Mouse (Mus musculus) right cerebral cortex, postnatal 36 days (tissue): ENCODE measurements around the gene Atn1.

ENCODE experiments used
- DNase-seq, 2 experiments: peaks; one replicate each; pipeline ENCODE4 v3.0.0; 2022; ENCODE audit warnings: low spot score in 2 of 2, mixed read lengths in 1 of 2

Atn1 gene

GRCm38 (mm10) chr6:124711824-124712782 lies 44.2 kb downstream of the Atn1 start, which contains the start of the genes Emg1 and Phb2:
Gene Emg1 (minus strand): TSS chr6:124712178.
Gene Phb2 (plus strand): TSS chr6:124712336.
- DNase-seq = peak; percentile 96 to 97

GRCm38 (mm10) chr6:124708289-124708889 lies 47.9 kb downstream of the Atn1 start:
- no peak for DNase-seq

- DNase-seq = no peak
Measured at GRCm38 (mm10) chr6:124706061-124706627, 50.2 kb downstream of the Atn1 start.

- DNase-seq = no peak
Measured at GRCm38 (mm10) chr6:124704417-124704816, 51.9 kb downstream of the Atn1 start.

GRCm38 (mm10) chr6:124703789-124704188 lies 52.5 kb downstream of the Atn1 start:
- DNase-seq = no peak

- DNase-seq = peak; percentile 41 to 60
Measured at GRCm38 (mm10) chr6:124702784-124703103, 53.6 kb downstream of the Atn1 start.

GRCm38 (mm10) chr6:124702102-124702783 lies 54.1 kb downstream of the Atn1 start:
- DNase-seq = no peak

GRCm38 (mm10) chr6:124701338-124701737 lies 55.0 kb downstream of the Atn1 start:
- no peak for DNase-seq

- peak; percentile 37 to 66 for DNase-seq
Measured at GRCm38 (mm10) chr6:124699962-124700610, 56.2 kb downstream of the Atn1 start.

- DNase-seq = no peak
Measured at GRCm38 (mm10) chr6:124699366-124699765, 57.0 kb downstream of the Atn1 start.

- no peak for DNase-seq
Measured at GRCm38 (mm10) chr6:124698751-124699150, 57.6 kb downstream of the Atn1 start.

- DNase-seq = no peak
Measured at GRCm38 (mm10) chr6:124696441-124697150, 59.7 kb downstream of the Atn1 start.

GRCm38 (mm10) chr6:124694166-124694955 lies 62.0 kb downstream of the Atn1 start:
- peak in 1 of 2 experiments; percentile 48 for DNase-seq

- DNase-seq = no peak
Measured at GRCm38 (mm10) chr6:124693243-124693981, 62.9 kb downstream of the Atn1 start.
